Mouse (Mus musculus): ENCODE data around the gene Rap1gap2.

The Rap1gap2 gene

GRCm38 (mm10) chr11:74572459-74573061 lies 38.2 kb downstream of the Rap1gap2 start:
- peak; percentile 64 for DNase-seq

GRCm38 (mm10) chr11:74569735-74570134 lies 41.0 kb downstream of the Rap1gap2 start:
- no peak for DNase-seq

- DNase-seq = peak; percentile 71
Observed at GRCm38 (mm10) chr11:74568463-74568862, 42.3 kb downstream of the Rap1gap2 start.

DNA sequence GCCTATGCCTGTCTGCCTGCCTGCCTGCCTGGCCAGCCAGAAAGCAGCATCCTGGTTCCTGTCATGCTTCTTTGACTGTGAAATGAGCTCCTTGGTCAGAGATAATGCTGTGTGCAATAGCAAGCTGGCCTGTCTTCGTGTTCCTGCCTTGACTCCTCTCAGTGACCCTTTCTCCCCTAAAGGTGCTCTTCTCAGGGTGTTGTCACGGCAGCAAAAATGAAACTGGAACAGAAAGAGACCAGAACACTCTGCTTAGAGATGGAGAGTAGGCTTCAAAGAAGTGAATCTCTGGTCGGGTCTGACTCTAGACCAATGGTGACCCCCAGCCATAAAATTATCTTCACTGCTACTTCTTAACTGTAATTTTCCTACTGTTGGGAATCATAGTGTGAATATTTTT lies 42.7 kb downstream of the Rap1gap2 start:
- no peak for DNase-seq

DNA sequence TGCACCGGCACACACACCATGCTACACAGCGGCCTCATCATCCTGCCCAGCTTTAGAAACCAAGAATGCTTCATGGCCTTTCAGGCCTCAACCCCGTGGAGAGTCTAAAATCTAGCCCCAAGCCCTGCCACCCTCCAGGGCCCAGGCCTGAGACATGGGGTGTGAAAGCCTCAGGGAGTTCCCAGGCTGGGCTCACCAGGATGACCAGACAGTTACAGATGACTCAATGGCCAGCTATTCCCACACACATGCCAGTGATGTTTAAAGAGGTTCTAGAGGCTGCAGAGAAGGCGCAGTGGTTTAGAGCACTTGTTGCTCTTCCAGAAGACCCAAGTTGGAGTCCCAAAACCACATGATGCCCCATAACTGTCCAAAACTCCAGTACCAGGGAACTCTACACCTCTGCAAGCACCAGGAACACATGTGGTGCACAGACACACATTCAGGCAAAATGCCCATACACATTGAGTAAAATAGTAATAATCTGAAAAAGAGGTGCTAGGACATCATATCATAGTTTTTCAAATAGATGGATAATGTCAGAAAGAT lies 44.3 kb downstream of the Rap1gap2 start:
- DNase-seq = no peak

DNA sequence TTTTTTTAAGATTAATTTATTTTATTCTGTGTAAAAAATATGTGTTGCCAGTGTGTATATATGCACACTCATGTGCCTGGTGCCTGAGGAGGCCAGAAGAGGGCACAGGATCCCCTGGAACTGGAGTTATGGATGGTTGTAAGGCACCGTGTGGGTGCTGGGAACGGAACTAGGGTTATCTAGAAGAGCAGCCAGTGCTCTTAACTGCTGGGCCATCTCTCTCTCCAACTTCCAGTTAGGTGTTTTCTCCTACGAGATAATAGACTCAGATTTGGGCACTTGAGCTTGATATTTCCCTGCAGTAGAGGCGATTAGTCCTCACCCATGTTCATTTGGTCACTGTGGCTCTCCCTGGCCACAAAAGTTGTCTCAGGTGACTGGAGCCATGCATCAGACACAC lies 49.3 kb downstream of the Rap1gap2 start:
- DNase-seq = no peak

GRCm38 (mm10) chr11:74560600-74561227 lies 50.0 kb downstream of the Rap1gap2 start:
- no peak for DNase-seq

- DNase-seq = no peak
Observed at GRCm38 (mm10) chr11:74559793-74560433, 50.8 kb downstream of the Rap1gap2 start.

DNA sequence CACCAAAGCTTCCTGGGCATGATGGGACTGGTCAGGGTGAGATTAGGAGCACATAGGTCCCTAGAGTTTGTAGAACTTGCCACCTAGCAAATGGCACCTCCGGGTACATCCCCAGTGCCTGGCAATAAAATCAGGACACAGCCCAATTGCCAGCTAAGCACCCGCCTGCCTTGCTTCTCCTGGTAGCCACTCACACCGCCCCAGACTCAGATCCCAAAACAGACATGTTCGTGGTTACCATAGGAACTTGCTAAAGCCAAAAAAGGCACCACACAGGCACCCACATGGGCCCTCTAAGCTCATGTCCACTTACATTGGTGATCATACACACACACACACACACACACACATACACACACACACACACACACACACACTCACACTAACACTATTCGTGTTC lies 51.8 kb downstream of the Rap1gap2 start:
- no peak for DNase-seq

- no peak for DNase-seq
Observed at GRCm38 (mm10) chr11:74557456-74558230, 53.1 kb downstream of the Rap1gap2 start.

DNA sequence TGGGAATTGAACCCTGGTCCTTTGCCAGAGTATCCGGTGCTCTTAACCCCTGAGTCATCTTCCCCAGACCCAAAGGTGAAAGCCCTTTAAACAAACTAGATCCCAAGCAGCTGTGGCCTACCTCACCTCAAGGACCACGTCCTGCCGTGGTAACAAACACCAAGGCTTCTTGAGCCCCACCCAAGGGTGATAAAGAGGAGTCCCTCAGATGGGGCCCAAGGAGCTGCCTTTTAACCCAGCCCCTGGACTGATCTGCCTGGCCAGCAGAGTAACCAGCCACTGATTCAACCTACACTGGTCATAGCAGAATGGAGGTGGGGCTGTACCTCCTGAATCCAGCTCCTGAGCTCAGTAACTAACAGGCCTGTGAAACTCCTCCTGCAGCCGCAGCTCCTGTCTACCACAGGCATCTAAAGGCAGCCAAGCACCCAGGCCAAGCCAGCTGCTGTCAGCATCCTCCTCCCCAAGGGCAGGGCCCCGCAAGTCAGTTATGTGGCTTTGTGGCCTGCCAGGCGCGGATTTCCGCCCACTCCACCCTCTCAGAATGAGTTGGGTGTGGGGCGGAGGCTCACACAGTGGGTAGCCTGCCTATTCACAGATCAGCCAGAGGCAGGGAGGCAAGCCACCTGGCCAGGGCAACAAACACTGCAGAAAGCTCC lies 54.9 kb downstream of the Rap1gap2 start:
- DNase-seq = no peak

DNA sequence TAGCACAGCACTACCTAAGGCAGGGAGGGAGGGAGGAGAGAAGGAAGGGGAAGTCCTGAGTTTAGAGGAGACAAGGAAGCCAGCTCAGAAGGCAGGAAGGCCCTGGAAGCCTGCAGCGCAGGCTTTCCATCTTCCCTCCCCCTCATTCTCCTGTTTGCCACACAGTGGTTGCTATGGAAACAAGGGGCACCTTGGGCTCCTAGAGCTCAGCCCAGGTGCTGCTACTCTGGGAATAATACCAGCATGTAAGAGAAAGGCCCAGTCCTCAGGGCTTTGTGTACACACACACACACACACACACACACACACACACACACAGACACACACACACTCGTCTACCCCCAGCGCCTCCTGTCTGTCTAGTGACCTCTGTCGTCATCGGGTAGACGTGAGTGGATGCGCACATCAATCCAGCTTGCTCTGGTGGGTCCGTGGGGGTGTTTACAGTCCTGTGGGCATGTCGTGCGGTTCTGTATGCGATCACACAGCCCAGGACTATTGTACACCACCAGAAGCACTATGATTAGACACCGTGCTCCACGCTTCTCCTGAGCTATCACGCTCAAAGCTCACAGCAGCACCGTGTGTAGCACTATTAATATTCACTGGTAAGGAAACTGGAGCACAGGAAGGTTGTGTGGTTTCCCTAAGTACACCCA lies 55.9 kb downstream of the Rap1gap2 start:
- DNase-seq = peak; percentile 59

DNA sequence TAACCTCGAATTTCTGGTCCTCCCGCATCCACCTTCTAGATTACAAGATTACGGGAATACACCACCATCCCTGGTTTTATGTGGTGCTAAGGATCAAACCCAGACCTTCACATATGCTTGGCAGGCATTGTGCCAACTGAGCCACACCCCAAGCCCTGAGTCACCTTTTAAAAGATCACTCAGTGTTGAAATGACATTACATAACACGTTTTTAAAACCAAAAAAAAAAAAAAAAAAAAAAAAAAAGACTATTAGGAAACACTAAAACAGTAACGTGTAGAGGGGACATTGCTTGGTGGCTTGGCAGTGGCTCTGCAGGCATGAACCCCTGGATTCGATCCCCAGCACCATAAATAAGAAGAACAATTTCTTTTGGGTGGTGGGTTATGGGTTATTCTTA lies 59.1 kb downstream of the Rap1gap2 start:
- DNase-seq = no peak

DNA sequence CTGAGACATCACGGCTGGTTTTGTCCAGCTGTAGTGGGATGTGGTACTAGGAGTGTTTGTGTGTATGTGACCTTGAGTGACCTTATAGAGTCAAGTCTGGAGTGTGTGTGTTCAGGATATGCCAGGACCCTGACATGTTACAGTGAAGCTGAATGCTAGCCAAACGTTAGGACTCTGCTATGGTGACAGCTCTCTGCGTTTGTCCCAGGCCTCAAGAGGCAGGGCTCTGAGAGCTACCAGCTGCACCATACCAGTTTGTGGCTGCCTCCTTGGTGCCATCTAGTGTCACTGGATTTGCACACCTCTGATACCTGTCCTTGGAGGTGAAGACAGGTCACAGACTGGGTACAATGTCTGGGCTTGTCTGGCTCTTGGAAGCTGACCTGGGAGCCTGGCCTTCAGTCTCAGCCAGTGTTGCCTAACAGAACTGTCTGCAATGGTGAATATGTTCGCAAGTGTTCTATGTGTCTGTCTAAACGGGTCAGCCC lies 60.1 kb downstream of the Rap1gap2 start:
- DNase-seq = no peak

- no peak for DNase-seq
Observed at GRCm38 (mm10) chr11:74548781-74549382, 61.8 kb downstream of the Rap1gap2 start.

DNA sequence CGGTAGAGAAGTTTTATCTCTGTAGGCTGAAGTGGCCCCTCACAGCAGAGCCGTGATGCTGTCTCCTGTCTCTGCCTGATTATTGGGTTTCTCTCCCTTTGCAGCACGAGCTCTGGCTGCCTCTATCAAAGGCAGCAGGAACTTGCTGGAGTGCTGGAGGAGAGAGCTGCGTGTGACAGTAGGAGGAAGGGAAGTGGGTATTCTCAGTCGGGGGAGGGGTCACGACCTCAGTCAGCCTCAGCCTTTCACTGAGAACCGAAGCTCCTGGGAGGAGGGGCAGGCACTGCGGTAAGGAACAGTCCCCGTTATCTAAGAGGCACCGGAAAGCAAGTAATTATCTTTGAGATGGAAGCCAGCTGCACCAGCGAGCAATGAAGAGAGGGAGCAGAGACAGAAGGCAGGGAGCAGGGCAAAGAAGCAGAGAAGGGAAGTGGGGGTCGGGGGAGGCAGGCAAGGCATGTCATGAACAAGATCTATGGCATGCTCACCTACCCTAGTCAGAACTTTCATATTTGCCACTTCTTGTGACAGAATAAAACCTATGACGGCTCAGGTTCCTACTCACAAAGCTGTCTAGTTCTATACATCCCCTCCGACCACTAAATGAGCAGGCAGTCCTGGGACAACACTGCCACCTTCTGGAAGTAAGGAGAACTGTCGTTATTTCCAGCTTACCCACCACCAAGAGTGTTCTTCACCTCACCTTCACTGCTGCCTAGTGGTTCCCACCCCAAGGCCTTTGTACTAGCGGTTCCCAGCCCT lies 63.6 kb downstream of the Rap1gap2 start:
- peak; percentile 40 for DNase-seq

DNA sequence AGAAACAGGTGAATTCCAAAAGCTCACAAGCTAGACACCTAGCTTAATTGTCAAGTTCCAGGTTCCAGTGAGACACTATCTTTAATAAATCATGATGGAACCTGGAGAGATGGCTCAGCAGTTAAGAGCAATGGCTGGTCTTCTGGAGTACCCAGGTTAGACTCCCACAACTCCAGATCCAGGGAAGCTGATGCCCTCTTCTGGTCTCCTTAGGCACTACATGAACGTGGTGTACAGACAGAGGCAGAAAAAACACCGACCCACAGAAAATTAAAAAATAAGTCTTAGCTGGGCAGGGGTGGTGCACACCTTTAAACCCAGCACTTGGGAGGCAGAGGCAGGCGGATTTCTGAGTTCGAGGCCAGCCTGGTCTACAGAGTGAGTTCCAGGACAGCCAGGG lies 64.5 kb downstream of the Rap1gap2 start:
- no peak for DNase-seq

- DNase-seq = no peak
Observed at GRCm38 (mm10) chr11:74545560-74545959, 65.2 kb downstream of the Rap1gap2 start.

GRCm38 (mm10) chr11:74537352-74537751 lies 73.4 kb downstream of the Rap1gap2 start:
- no peak for DNase-seq

DNA sequence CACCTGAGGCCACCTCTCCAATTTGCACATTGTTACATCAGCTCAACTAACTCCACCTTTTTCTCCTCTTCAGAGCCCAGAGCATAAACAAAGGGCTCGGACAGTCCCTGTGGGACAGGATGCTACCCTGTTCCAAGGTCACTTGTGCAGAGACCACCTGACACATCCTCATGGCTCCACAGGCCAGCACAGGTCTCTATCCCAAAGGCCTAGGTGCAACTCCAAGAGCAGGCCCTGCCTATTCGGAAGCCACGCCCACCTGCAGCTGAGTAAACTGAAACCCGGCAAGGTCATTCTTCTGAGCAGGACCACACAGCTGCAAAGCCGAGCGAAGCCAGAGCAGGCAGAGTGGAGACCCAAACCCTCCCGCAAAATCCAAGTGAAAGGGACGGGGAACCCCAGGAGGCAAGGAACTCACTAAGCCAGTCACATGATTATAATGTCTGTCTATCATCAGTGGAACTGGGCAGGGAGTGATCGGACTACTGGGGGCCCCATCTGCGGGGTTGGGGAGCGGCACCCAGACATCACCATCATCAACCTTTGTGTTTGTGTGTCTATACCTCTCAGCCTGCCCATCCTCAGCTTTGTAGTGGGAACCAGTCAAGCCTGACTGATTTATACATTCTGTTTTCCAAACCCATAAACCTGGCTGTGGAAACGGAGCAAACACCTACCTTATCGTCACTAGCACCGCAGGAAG lies 74.4 kb downstream of the Rap1gap2 start:
- DNase-seq = no peak

Measured in layer of hippocampus, adult 9-11 months (tissue).